Mouse (Mus musculus) intestine, embryonic 14.5 days (tissue): ENCODE data around the gene Atp6v0a4. TPM values are rescaled to one million over a fixed set of nuclear protein-coding genes. Genes with fewer than 3 reads are reported as not detected.

Source experiments
- ATAC-seq: fragments of 200-750 bp; cut with Nextera tagmentation; replicated peaks from 2 replicates; pipeline ENCODE4 v1.8.0; 2017; ENCODE audit warnings: low read depth, moderate number of reproducible peaks, moderate TSS enrichment, moderate library complexity; ENCODE audit not compliant: low FRiP score, low TSS enrichment
- DNase-seq: peaks from one replicate; pipeline ENCODE4 v3.0.0-alpha.2; 2018; ENCODE audit warnings: low spot score
- H3K27ac ChIP-seq: fragments of 300-500 bp; sonication (generic); 2 replicates; pipeline ENCODE4 v1.5.1; 2014; ENCODE audit warnings: low read depth, mild to moderate bottlenecking, control low read depth
- H3K27me3 ChIP-seq: fragments of 300-500 bp; sonication (generic); replicated peaks from 2 replicates; pipeline ENCODE4 v1.6.1; 2014; ENCODE audit warnings: low read length, control low read depth; ENCODE audit not compliant: control insufficient read depth, insufficient read depth
- H3K36me3 ChIP-seq: fragments of 300-500 bp; sonication (generic); 2 replicates; pipeline ENCODE4 v1.6.1; 2014; ENCODE audit warnings: low read length, control low read depth; ENCODE audit not compliant: control insufficient read depth, insufficient read depth
- H3K4me1 ChIP-seq: fragments of 300-500 bp; sonication (generic); replicated peaks from 2 replicates; pipeline ENCODE4 v1.6.1; 2014; ENCODE audit warnings: low read length, control low read depth, mixed read lengths; ENCODE audit not compliant: control insufficient read depth, insufficient read depth
- H3K4me2 ChIP-seq: fragments of 300-500 bp; sonication (generic); 2 replicates; pipeline ENCODE4 v1.6.1; 2014; ENCODE audit warnings: low read length
- H3K4me3 ChIP-seq: fragments of 300-500 bp; sonication (generic); 2 replicates; pipeline ENCODE4 v1.5.1; 2014; ENCODE audit warnings: low read depth, low read length, control low read depth, mixed read lengths
- H3K9ac ChIP-seq: fragments of 300-500 bp; sonication (generic); 2 replicates; pipeline ENCODE4 v1.6.1; 2014; ENCODE audit warnings: mild to moderate bottlenecking, low read length
- H3K9me3 ChIP-seq: fragments of 300-500 bp; sonication (generic); 2 replicates; pipeline ENCODE4 v1.6.1; 2016; ENCODE audit warnings: low read length, control low read depth; ENCODE audit not compliant: control insufficient read depth
- WGBS: fragments of 180-500 bp; shearing (Covaris S2); extraction: QIAGEN DNeasy Blood & Tissue Kit; methylation state at CpG from one replicate; pipeline ENCODE4 v1.1.7; 2014; 5-methylcytosine and 5-hydroxymethylcytosine counted together
- polyA plus RNA-seq: library from polyadenylated mRNA; unstranded; fragments of >200 nt; fragmentation: Nextera tagmentation; extraction: Ambion mirVana; gene quantifications from 2 replicates; pipeline ENCODE4 v1.2.1, GENCODE M21; 2014

Atp6v0a4 gene
- 0.97 and 1.9 TPM in 2 replicates for polyA plus RNA-seq

- Histone ChIP-seq H3K27me3 (no peaks in the 10 kb centered on the region), H3K9ac (no peak within 1 kb of the TSS), H3K27ac (no peak within 1 kb of the TSS), H3K9me3 (no peaks in the 10 kb centered on the region), H3K4me3 (no peak within 1 kb of the TSS), H3K4me1 (no peaks in the 10 kb centered on the region), H3K4me2 (no peak within 1 kb of the TSS), H3K36me3 (peaks cover 22% of the 10 kb centered on the region)
- ATAC-seq (no peak), DNase-seq (no peak)
- 83% methylated on average over 7 of the region's 7 CpGs for WGBS
Measured at GRCm38 (mm10) chr6:38124207-38124835, at the start of gene Atp6v0a4. Gene Atp6v0a4 (minus strand): TSS chr6:38124586.

DNA sequence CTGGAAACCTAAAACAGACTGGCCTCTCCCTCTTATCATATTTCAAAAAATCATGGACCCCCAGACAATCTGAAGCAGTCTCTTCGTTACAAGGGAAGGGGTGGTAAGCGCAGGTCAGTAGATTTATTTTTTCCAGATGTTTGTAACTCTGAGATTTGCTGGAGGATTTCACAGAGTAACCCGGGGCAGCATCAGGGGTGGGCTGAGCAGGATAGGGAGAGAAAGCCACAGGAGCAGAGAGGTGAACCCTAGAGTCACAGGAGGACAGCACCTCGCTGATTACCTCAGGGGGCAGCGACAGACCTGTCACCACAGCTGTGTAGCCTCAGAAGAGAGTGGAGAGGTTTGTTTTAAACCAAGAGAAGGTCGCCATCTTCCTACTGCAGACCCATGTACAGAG lies 41.0 kb upstream of the Atp6v0a4 start:
- Histone ChIP-seq H3K9ac (no peak overlapping the region), H3K36me3 (peaks cover 30% of the 10 kb centered on the region), H3K4me1 (no peaks in the 10 kb centered on the region; the same call in 1 of the 2 replicates), H3K9me3 (no peaks in the 10 kb centered on the region), H3K27me3 (no peaks in the 10 kb centered on the region), H3K4me2 (no peak overlapping the region), H3K27ac (0 out of 2 replicates have a peak overlapping the region, but pooled peaks have one; percentile 14), H3K4me3 (no peak overlapping the region)
- 51% methylated on average over 6 of the region's 6 CpGs for WGBS
- ATAC-seq (no peak), DNase-seq (no peak)

DNA sequence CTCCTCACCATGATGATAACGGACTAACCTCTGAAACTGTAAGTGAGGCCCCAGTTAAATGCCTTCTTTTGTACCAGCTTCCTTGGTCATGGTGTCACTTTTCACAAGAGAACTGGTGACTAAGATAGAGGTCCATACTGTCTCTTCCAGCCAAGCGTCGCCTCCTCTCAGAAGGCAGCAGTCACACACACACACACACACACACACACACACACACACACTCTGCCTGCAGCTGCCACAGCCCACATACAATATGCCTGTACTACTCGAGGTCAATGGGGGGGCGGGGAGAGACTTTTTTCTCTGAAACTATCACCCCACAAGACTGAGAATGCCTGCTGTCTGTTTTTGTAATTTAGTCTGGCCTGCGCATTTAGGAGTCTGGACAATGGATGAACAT lies 40.3 kb upstream of the Atp6v0a4 start:
- Histone ChIP-seq H3K9ac (no peak overlapping the region), H3K36me3 (peaks cover 28% of the 10 kb centered on the region), H3K4me2 (no peak overlapping the region), H3K27me3 (no peaks in the 10 kb centered on the region), H3K27ac (no peak overlapping the region), H3K4me1 (no peaks in the 10 kb centered on the region; the same call in 1 of the 2 replicates), H3K9me3 (no peaks in the 10 kb centered on the region), H3K4me3 (no peak overlapping the region)
- WGBS: 89% methylated on average over 6 of the region's 6 CpGs
- ATAC-seq (no peak), DNase-seq (no peak)

- Histone ChIP-seq H3K27ac (no peak overlapping the region), H3K4me3 (no peak overlapping the region), H3K4me1 (no peaks in the 10 kb centered on the region; the same call in 1 of the 2 replicates), H3K9me3 (no peaks in the 10 kb centered on the region), H3K27me3 (no peaks in the 10 kb centered on the region), H3K9ac (no peak overlapping the region), H3K36me3 (peaks cover 18% of the 10 kb centered on the region), H3K4me2 (no peak overlapping the region)
- WGBS: 59% methylated on average over 14 of the region's 14 CpGs
- ATAC-seq: no peak
- DNase-seq: no peak
Measured at GRCm38 (mm10) chr6:38162825-38163504, 38.6 kb upstream of the Atp6v0a4 start.

DNA sequence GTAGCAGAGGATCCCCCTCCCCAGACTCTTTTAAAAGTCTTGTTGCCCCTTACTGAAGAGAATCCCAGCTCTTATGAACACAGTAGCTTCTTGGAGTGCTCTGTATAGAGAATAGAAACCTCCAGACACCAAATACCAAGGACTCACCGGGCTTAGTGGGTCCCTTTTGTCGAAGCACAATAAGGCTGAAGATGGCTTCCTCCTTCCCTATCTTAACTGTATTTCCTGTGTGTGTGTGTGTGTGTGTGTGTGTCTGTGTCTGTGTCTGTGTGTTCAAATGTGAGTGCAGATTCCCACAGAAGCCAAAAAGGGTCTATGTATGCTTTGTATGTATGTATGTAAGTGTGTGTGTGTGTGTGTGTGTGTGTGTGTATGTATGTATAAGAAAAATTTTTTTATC lies 36.2 kb upstream of the Atp6v0a4 start:
- H3K36me3 ChIP-seq: peaks cover 21% of the 10 kb centered on the region; the same call in 1 of the 2 replicates
- H3K4me1 ChIP-seq: no peaks in the 10 kb centered on the region
- H3K9ac ChIP-seq: no peak overlapping the region
- ATAC-seq (no peak), DNase-seq (no peak)
- peak overlapping the region; percentile 7; the same call in 1 of the 2 replicates for H3K27ac ChIP-seq
- WGBS: 81% methylated on average over 2 of the region's 2 CpGs
- no peaks in the 10 kb centered on the region for H3K27me3 ChIP-seq
- H3K9me3 ChIP-seq: no peaks in the 10 kb centered on the region
- H3K4me3 ChIP-seq: no peak overlapping the region
- no peak overlapping the region for H3K4me2 ChIP-seq

- no peak overlapping the region for H3K9ac ChIP-seq
- no peaks in the 10 kb centered on the region for H3K9me3 ChIP-seq
- no peak overlapping the region for H3K4me3 ChIP-seq
- peak; percentile 97 for DNase-seq
- ATAC-seq: 0 out of 2 replicates have a peak, but pooled peaks have one; percentile 38
- no peak overlapping the region for H3K4me2 ChIP-seq
- no peaks in the 10 kb centered on the region for H3K4me1 ChIP-seq
- H3K27ac ChIP-seq: peak overlapping the region; percentile 7; the same call in 1 of the 2 replicates
- no peaks in the 10 kb centered on the region for H3K27me3 ChIP-seq
- WGBS: 8% methylated on average over 3 of the region's 3 CpGs
- H3K36me3 ChIP-seq: peaks cover 22% of the 10 kb centered on the region; the same call in 1 of the 2 replicates
Measured at GRCm38 (mm10) chr6:38160102-38160501, 35.7 kb upstream of the Atp6v0a4 start.

DNA sequence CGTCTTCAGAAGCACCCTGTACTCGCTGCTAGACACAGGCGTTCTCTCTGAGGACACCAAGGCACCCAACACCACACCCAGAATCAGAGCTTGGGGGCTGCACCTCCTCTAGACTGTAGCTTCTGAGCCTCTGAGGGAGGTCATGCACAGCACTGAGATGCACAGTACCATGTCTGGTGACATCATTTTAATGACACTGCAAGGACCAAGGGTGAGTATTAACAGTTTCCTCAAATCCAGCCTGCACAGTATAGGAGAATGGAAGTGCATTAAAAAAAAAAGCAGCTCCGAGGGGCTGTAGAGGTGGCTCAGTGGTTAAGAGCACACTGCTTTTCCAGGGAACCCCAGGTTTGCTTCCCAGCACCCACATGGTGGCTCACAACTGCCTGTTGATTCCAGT lies 35.2 kb upstream of the Atp6v0a4 start:
- H3K9me3 ChIP-seq: no peaks in the 10 kb centered on the region
- no peaks in the 10 kb centered on the region for H3K4me1 ChIP-seq
- H3K36me3 ChIP-seq: peaks cover 27% of the 10 kb centered on the region
- H3K9ac ChIP-seq: no peak overlapping the region
- no peak for ATAC-seq
- no peak overlapping the region for H3K27ac ChIP-seq
- H3K27me3 ChIP-seq: no peaks in the 10 kb centered on the region
- H3K4me3 ChIP-seq: no peak overlapping the region
- H3K4me2 ChIP-seq: no peak overlapping the region
- no peak for DNase-seq
- 80% methylated on average over 4 of the region's 4 CpGs for WGBS

DNA sequence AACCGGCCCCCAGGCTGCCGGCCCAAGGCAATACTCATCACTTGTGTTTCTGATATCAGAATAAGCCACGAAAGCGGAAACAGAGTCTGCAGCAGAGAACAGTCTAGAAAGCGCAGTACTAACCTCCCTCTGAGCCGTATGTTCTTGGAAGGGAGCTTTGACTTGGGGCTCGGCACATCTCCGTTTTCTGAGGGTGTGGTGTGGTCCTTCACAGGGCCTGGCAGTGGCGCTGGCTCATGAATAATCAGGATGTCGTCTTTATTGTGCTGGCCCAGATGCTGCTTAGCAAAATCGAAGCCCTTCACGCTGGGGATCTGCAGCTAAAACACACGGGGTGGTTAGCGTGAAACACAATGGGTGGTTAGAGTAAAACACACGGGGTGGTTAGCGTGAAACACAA lies 33.5 kb upstream of the Atp6v0a4 start:
- Histone ChIP-seq H3K27ac (no peak overlapping the region), H3K9ac (no peak overlapping the region), H3K4me1 (no peaks in the 10 kb centered on the region), H3K9me3 (no peaks in the 10 kb centered on the region), H3K36me3 (peaks cover 29% of the 10 kb centered on the region), H3K4me3 (no peak overlapping the region), H3K4me2 (no peak overlapping the region), H3K27me3 (no peaks in the 10 kb centered on the region)
- DNase-seq (no peak), ATAC-seq (no peak)
- WGBS: 87% methylated on average over 16 of the region's 16 CpGs
